In the genomic region with DNA sequence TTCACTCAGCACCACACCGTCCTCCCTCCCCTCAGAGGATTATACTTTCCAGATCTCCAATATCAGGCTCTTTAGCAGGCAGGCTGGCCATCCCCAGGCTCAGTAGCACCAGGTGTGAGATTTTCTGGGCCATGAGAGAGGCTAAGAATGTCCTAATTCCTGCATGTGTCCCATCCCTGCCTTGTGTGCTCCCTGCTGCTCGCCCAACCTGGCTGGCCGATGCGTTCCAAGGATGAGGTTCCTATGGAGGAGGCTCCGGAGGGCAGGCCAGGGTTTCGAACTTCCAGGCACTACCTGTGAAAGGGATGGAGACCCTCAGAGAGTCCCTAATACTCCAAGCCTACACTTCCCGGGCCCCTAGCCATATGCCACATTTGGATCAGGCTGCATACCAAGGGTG, we compare ENCODE assay signal across 19 mouse cellular contexts. TPM values are rescaled to one million over a fixed set of nuclear protein-coding genes. Genes with fewer than 3 reads are reported as not detected.
DNase-seq lines count a peak whose midpoint lies in the region; ATAC-seq lines count a peak whose summit lies in the region.
"Had no signal": no experiment of that assay in that cellular context is flagged by ENCODE, and none has a peak within 500 bp of the region (broad histone marks: within the 10 kb centered on the region; RNA-seq: fewer than 3 reads in every experiment).

No protein-coding gene starts in this region.

- peaks cover 37% of the 10 kb centered on the region for H3K4me1 ChIP-seq in kidney, embryonic 15.5 days

- no peak for DNase-seq in kidney, adult 9 months
- peak; percentile 15 for DNase-seq in thymus, postnatal 4 days
- no peak for DNase-seq in thymus, postnatal 25 days
- DNase-seq in cerebellum, postnatal 14 days = peak; percentile 69 to 76
- no peak for DNase-seq in spleen, postnatal 10 days (ENCODE audit: low spot score in 2 of 2)
- no peak for DNase-seq in urinary bladder, postnatal 25 days (ENCODE audit: low spot score)
- DNase-seq: retina, postnatal 1 day; right cerebral cortex, postnatal 4 days had no signal

- H3K27ac ChIP-seq in kidney, embryonic 15.5 days = 0 out of 2 replicates have a peak overlapping the region, but pooled peaks have one; percentile 15
- H3K27ac ChIP-seq: forebrain, embryonic 15.5 days; hindbrain, embryonic 15.5 days; intestine, embryonic 15.5 days; liver, embryonic 14.5 days; macrophage; midbrain, embryonic 10.5 days; stomach, postnatal 0 days had no signal

- H3K27me3 ChIP-seq in kidney, embryonic 15.5 days = no peaks in the 10 kb centered on the region
- H3K27me3 ChIP-seq: forebrain, embryonic 15.5 days; heart, embryonic 13.5 days; hindbrain, embryonic 15.5 days; intestine, embryonic 15.5 days had no signal

- ATAC-seq in kidney, embryonic 15.5 days (replicated peaks; ENCODE audit: low FRiP score) = no peak
- ATAC-seq: forebrain, embryonic 15.5 days; intestine, embryonic 15.5 days had no signal

- no peaks in the 10 kb centered on the region for H3K9me3 ChIP-seq in kidney, embryonic 15.5 days (replicated peaks)
- H3K9me3 ChIP-seq: forebrain, embryonic 15.5 days; heart, embryonic 13.5 days; hindbrain, embryonic 15.5 days; intestine, embryonic 15.5 days; midbrain, embryonic 10.5 days had no signal

- peaks cover 55% of the 10 kb centered on the region for H3K36me3 ChIP-seq in kidney, embryonic 15.5 days

- no peak overlapping the region for H3K4me3 ChIP-seq in kidney, embryonic 15.5 days (replicated peaks)
- H3K4me3 ChIP-seq: forebrain, embryonic 15.5 days; heart, embryonic 13.5 days; hindbrain, embryonic 15.5 days; intestine, embryonic 15.5 days had no signal

- 90% methylated on average over 7 of the region's 7 CpGs for WGBS in kidney, embryonic 15.5 days

- H3K9ac ChIP-seq in kidney, embryonic 15.5 days = no peak overlapping the region
- H3K9ac ChIP-seq: forebrain, embryonic 15.5 days; hindbrain, embryonic 15.5 days; intestine, embryonic 15.5 days; liver, embryonic 14.5 days had no signal

- no peak overlapping the region for H3K4me2 ChIP-seq in kidney, embryonic 15.5 days
- H3K4me2 ChIP-seq: forebrain, embryonic 15.5 days; hindbrain, embryonic 15.5 days; intestine, embryonic 15.5 days had no signal

RNA-seq across cellular contexts. Expression of gene Mus81, which starts 2.4 kb away (rescaled TPM):
- 37.0 and 47.4 TPM in 2 replicates for polyA plus RNA-seq in kidney, embryonic 15.5 days (2015; fragmentation: Nextera tagmentation; extraction: Ambion mirVana)

RNA-seq across cellular contexts. Expression of gene Cfl1, which starts 4.4 kb away (rescaled TPM):
- polyA plus RNA-seq in kidney, embryonic 15.5 days (2015; fragmentation: Nextera tagmentation; extraction: Ambion mirVana) = 2,798 and 2,930 TPM in 2 replicates

RNA-seq across cellular contexts. Expression of gene Efemp2, which starts 12.1 kb away (rescaled TPM):
- 156 and 179 TPM in 2 replicates for polyA plus RNA-seq in kidney, embryonic 15.5 days (2015; fragmentation: Nextera tagmentation; extraction: Ambion mirVana)

RNA-seq across cellular contexts. Expression of gene Ctsw, which starts 17.5 kb away (rescaled TPM):
- polyA plus RNA-seq in kidney, embryonic 15.5 days (2015; fragmentation: Nextera tagmentation; extraction: Ambion mirVana) = 1.1 and 1.5 TPM in 2 replicates

RNA-seq across cellular contexts. Expression of gene 1700020D05Rik, which starts 17.8 kb away (rescaled TPM):
- polyA plus RNA-seq in kidney, embryonic 15.5 days (2015; fragmentation: Nextera tagmentation; extraction: Ambion mirVana) = 0.30 and 0.32 TPM in 2 replicates
- polyA plus RNA-seq: embryonic facial prominence, embryonic 11.5 days; heart, embryonic 13.5 days; intestine, embryonic 15.5 days; kidney, embryonic 14.5 days; midbrain, embryonic 10.5 days; stomach, postnatal 0 days had no signal

Comparison
In these comparisons a context has a peak if more than half of its experiments do, and no peak if none do; other contexts are left out.
1. DNase-seq: peak in thymus, postnatal 4 days (single experiment) and cerebellum, postnatal 14 days (2 of 2); none in kidney, adult 9 months (single experiment), thymus, postnatal 25 days (single experiment), spleen, postnatal 10 days (0 of 2) and urinary bladder, postnatal 25 days (single experiment).